Mouse (Mus musculus): ENCODE data around the gene Gm3594. TPM values are rescaled to one million over a fixed set of nuclear protein-coding genes. Genes with fewer than 3 reads are reported as not detected.
"Not testable (repeated sequence)": the region's sequence is repeated elsewhere in the genome, so short reads cannot be mapped to it uniquely, and the experiment has no call there.

Gene Gm3594
- total RNA-seq (2021) = not detected
- long read RNA-seq, experiment 1 = 0 reads
- long read RNA-seq, experiment 2 = 0 reads

DNA sequence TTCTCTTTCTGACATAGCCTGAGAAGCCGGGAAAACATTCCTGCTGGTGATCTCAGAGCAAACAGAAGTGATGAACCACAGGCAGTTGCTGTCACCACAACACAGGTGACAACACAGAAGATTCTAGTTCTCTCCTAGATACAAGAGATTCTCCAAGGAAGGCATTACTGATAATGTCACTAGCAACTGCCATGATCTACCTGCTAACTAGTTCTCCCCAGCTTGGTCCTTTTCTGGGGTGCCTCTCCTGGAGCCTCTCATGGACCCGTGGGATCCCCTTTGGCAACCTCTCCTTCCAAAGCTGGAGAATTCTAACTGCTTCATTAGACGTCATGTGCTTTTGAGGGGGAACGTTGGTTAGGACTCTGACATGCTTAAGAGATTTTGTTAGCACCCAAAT lies at the start of gene Gm3594:
TSS of gene Gm3594 (minus strand) at position 101 of the 400 bp plus-strand sequence.
- not testable (repeated sequence) for DNase-seq (ENCODE audit: low spot score in 2 of 2)

DNA sequence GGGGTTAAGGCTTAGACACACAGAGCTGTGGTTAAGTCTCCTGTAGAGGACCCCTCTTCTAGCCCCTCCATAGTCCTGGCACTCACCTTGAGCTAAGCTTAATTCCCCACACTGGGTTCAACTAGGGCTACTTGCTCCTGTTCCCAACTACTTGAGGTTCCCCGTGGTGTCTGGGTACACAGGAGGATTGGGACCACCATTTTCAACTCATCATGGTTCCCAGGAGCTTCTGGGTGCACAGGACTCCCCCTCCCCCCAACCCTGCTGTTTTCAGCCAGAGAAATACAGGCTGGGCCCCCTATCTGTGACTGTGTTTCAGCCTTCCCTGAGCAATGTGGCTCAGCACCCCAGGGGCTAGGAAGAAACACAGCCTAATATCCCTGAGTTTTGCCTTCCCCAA lies 41.9 kb upstream of the Gm3594 start:
- DNase-seq (ENCODE audit: low spot score in 2 of 2) = not testable (repeated sequence)

DNA sequence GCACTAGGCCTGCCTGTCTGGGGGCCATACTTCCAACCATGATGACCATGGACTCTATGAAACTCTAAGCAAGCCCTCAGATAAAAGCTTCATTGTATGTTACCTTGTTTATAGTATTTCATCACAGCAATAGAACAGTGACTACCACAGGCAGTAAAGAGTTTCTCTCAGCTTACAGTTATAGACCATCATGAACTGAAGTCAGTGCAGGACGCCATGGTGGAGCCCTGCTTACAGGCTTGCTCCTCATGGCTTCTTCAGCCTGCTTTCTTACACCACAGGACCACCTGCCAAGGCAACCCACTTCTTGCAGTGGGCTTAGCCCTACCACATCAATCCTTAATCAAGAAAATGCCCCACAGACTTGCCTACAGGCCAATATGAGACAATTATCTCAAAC lies 41.1 kb upstream of the Gm3594 start:
- not testable (repeated sequence) for DNase-seq (ENCODE audit: low spot score in 2 of 2)

DNA sequence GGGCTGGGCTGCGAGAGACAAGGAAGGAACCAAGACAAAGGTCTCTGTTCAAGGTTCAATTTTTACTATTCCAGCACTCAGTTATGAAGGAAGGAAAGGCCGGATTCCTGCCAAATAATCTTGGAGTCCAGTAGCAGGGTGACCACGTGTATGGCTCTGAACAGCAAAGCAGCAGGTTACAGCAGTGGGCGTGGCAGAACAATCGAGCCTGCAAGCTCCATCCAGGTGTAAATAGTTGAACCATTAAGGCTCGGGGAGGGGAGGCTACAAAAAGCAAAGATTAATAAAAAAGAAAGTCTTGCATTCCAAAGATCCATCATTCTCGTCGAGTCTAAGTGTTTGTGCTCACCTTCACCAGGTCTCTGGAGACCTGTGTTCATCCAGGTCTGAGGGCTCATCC lies 37.7 kb upstream of the Gm3594 start:
- not testable (repeated sequence) for DNase-seq (ENCODE audit: low spot score in 2 of 2)

GRCm38 (mm10) chr14:6471856-6472255 lies 27.4 kb upstream of the Gm3594 start:
- not testable (repeated sequence) for DNase-seq (ENCODE audit: low spot score in 2 of 2)

DNA sequence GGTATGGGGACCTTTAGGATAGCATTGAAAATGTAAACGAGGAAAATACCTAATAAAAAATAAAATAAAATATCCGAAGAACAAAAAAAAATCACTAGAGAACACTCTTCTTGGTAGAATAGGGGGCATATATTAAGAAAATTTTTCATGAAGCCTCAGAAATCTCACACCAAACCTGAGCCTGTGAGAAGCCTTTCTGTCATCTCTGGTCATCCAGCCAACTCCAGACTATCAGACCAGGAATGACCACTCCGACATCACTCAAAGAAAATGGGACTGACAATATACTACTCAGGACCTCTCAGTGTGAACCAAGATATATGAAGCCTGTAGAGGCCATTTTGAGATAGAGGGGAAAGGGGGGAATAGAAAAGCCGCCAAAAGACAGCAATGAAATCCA lies 3.6 kb downstream of the Gm3594 start:
- peak; percentile 1 to 16 for DNase-seq (ENCODE audit: low spot score in 2 of 2)

GRCm38 (mm10) chr14:6440206-6440605 lies 4.2 kb downstream of the Gm3594 start:
- DNase-seq (ENCODE audit: low spot score in 2 of 2) = peak in 1 of 2 experiments; percentile 18

GRCm38 (mm10) chr14:6426766-6427165 lies 17.6 kb downstream of the Gm3594 start:
- peak; percentile 6 to 25 for DNase-seq (ENCODE audit: low spot score in 2 of 2)

DNA sequence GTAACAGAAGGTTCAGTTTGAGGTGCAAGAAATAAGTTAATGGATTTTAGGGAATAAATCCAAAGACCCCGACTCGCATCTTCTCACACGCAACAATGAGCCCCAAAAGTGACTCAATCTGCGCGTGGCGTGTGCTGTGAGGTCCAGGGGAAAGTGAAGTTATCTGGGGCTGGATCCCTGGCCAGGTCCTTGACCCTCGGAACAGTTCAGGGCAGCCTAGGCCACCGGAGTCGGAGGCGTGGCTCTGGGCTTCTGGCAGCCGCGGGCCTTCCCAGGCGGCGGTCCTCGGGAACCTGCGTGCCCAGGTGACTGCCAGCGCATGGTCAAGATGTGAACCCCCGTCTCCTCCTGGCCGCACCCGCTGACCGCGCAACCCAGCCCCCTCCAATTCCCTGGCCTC lies 18.1 kb downstream of the Gm3594 start:
- not testable (repeated sequence) for DNase-seq (ENCODE audit: low spot score in 2 of 2)

- not testable (repeated sequence) for DNase-seq (ENCODE audit: low spot score in 2 of 2)
These were observed 32.0 kb downstream of the Gm3594 start, which contains the start of gene Gm3591 for GRCm38 (mm10) chr14:6412382-6412781. Gm3591 (minus strand) TSS chr14:6412482.

DNA sequence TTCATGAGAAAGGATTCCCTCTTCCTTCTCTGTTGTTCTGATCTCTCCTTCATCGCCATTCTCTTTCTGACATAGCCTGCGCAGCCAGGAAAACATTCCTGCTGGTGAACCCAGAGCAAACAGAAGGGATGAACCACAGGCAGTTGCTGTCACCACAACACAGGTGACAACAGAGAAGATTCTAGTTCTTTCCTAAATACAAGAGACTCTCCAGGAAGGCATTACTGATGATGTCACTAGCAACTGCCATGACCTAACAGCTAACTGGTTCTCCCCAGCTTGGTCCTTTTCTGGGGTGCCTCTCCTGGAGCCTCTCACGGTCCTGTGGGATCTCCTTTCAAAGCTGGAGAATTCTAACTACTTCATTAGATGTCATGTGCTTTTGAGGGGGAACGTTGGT lies 54.2 kb downstream of the Gm3594 start, which contains the start of gene Gm16440:
TSS of gene Gm16440 (minus strand) at position 101 of the 400 bp plus-strand sequence.
- DNase-seq (ENCODE audit: low spot score in 2 of 2) = not testable (repeated sequence)

Other genes starting within 250 kb of the Gm3594 start
- not detected for gene Gm21560, start 225.3 kb downstream of the Gm3594 start, total RNA-seq (2021)
- under 1 TPM in 1 of 2 experiments, not detected in 1; 0.20 TPM for gene Gm3411, start 157.4 kb downstream of the Gm3594 start, total RNA-seq (2021)
- gene Gm21103, start 139.8 kb downstream of the Gm3594 start, total RNA-seq (2021) = not detected
- gene Gm3618, start 100.9 kb downstream of the Gm3594 start, total RNA-seq (2021) = not detected
- not detected for gene Gm16440, start 54.3 kb downstream of the Gm3594 start, total RNA-seq (2021)
- under 1 TPM in 1 of 2 experiments, not detected in 1; 0.22 TPM for gene Gm3591, start 32.1 kb downstream of the Gm3594 start, total RNA-seq (2021)
- gene Gm8356, start 92.7 kb upstream of the Gm3594 start, total RNA-seq (2021) = not detected
- under 1 TPM in 1 of 2 experiments, not detected in 1; 0.35 TPM for gene Gm3629, start 146.0 kb upstream of the Gm3594 start, total RNA-seq (2021)
- gene Gm3460, start 177.8 kb upstream of the Gm3594 start, total RNA-seq (2021) = not detected
- gene Gm10251, start 239.6 kb upstream of the Gm3594 start, total RNA-seq (2021) = not detected